Mouse (Mus musculus) kidney, postnatal 14 days (tissue): ENCODE data around the gene Lrp8.

Experiments
- DNase-seq: peaks from one replicate; pipeline ENCODE4 v3.0.0; 2022; ENCODE audit warnings: mixed read lengths

Gene Lrp8

GRCm38 (mm10) chr4:107923803-107924194, 121.7 kb downstream of the Lrp8 start:
- no peak for DNase-seq
